Mouse (Mus musculus): ENCODE results near the gene Nudt4.

GRCm38 (mm10) chr10:95599740-95600139 lies 35.8 kb upstream of the Nudt4 start:
- TF ChIP-seq CTCF (IDR thresholded peaks at IDR 0.05; ENCODE audit: low read depth) (no peak), EP300 (IDR thresholded peaks at IDR 0.05; ENCODE audit: low read depth) (no peak)

Data from heart, postnatal 0 days (tissue).